In the genomic region with DNA sequence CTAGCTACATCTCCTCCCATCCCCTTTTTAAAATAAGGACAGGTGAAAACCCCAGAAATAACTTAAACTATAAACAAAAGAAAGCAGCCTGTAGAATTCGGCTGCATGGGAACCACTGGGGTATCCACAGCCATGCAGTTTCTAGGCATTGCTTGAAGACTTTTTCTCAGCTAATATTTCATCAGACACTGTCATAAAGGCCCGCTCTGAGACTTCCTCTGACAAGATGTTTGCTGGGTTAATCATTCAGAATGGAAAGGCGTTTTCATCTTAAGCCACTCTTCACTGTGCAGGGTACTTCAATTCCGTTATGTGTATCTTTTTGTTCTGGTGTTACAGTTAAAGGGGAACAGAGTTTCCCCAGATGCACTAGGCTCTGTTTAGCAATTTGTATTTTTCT, we compare ENCODE assay signal across 24 mouse cellular contexts.
DNase-seq lines count a peak whose midpoint lies in the region; ATAC-seq and TF ChIP-seq lines count a peak whose summit lies in the region.
"Had no signal": no experiment of that assay in that cellular context is flagged by ENCODE, and none has a peak within 500 bp of the region (broad histone marks: within the 10 kb centered on the region; RNA-seq: fewer than 3 reads in every experiment).

No protein-coding gene starts in this region.

- no peak for DNase-seq in hindbrain, embryonic 14.5 days (ENCODE audit: low spot score)
- no peak for DNase-seq in layer of hippocampus, adult 2 months (ENCODE audit: low spot score in 2 of 2)
- no peak for DNase-seq in layer of hippocampus, postnatal 25 days (ENCODE audit: extremely low spot score in 1 of 2, low spot score in 1 of 2)
- DNase-seq: adrenal gland, adult 2 months; adrenal gland, postnatal 14 days; cerebellum, adult 11 months; cerebellum, adult 2 months; cerebellum, adult 9-11 months; cerebellum, postnatal 25 days; gastrocnemius, postnatal 25 days; heart, adult 18-20 months; heart, postnatal 10 days; heart, postnatal 36 days had no signal

- H3K9ac ChIP-seq in hindbrain, embryonic 14.5 days = no peak overlapping the region
- no peak overlapping the region for H3K9ac ChIP-seq in hindbrain, embryonic 13.5 days
- H3K9ac ChIP-seq in neural tube, embryonic 13.5 days = no peak overlapping the region
- H3K9ac ChIP-seq in neural tube, embryonic 15.5 days (replicated peaks) = no peak overlapping the region
- H3K9ac ChIP-seq: embryonic facial prominence, embryonic 12.5 days; embryonic facial prominence, embryonic 15.5 days; forebrain, embryonic 12.5 days; heart, embryonic 12.5 days; heart, embryonic 15.5 days; intestine, embryonic 15.5 days had no signal

- no peak overlapping the region for H3K4me2 ChIP-seq in hindbrain, embryonic 14.5 days (replicated peaks)
- no peak overlapping the region for H3K4me2 ChIP-seq in hindbrain, embryonic 13.5 days
- H3K4me2 ChIP-seq in neural tube, embryonic 13.5 days = no peak overlapping the region
- H3K4me2 ChIP-seq in neural tube, embryonic 15.5 days = no peak overlapping the region
- H3K4me2 ChIP-seq: embryonic facial prominence, embryonic 12.5 days; embryonic facial prominence, embryonic 15.5 days; forebrain, embryonic 12.5 days; heart, embryonic 12.5 days; heart, embryonic 15.5 days; intestine, embryonic 15.5 days had no signal

- no peaks in the 10 kb centered on the region for H3K27me3 ChIP-seq in hindbrain, embryonic 14.5 days (ENCODE audit: control insufficient read depth, insufficient read depth, low read length)
- H3K27me3 ChIP-seq in hindbrain, embryonic 13.5 days = no peaks in the 10 kb centered on the region
- H3K27me3 ChIP-seq in neural tube, embryonic 13.5 days = no peaks in the 10 kb centered on the region
- no peaks in the 10 kb centered on the region for H3K27me3 ChIP-seq in neural tube, embryonic 15.5 days (replicated peaks)
- H3K27me3 ChIP-seq: embryonic facial prominence, embryonic 12.5 days; embryonic facial prominence, embryonic 15.5 days; forebrain, embryonic 12.5 days; heart, embryonic 12.5 days; heart, embryonic 15.5 days; intestine, embryonic 15.5 days had no signal

- peak; percentile 17; the same call in 1 of the 2 replicates for ATAC-seq in hindbrain, embryonic 14.5 days (ENCODE audit: low FRiP score)
- ATAC-seq in hindbrain, embryonic 13.5 days (ENCODE audit: low FRiP score) = no peak
- ATAC-seq in neural tube, embryonic 13.5 days (ENCODE audit: low read depth) = no peak
- ATAC-seq in neural tube, embryonic 15.5 days (ENCODE audit: low FRiP score) = no peak
- ATAC-seq: CD4-positive, CD25-positive, alpha-beta regulatory T cell, adult 4 months; intestine, embryonic 15.5 days had no signal

- WGBS in hindbrain, embryonic 14.5 days = 73% methylated on average over 4 of the region's 4 CpGs
- 75% methylated on average over 4 of the region's 4 CpGs for WGBS in hindbrain, embryonic 13.5 days
- 80% methylated on average over 4 of the region's 4 CpGs for WGBS in neural tube, embryonic 13.5 days
- 70% methylated on average over 4 of the region's 4 CpGs for WGBS in neural tube, embryonic 15.5 days

- H3K36me3 ChIP-seq in hindbrain, embryonic 14.5 days (replicated peaks; ENCODE audit: control insufficient read depth, insufficient read depth) = no peaks in the 10 kb centered on the region
- H3K36me3 ChIP-seq in hindbrain, embryonic 13.5 days = no peaks in the 10 kb centered on the region
- H3K36me3 ChIP-seq in neural tube, embryonic 13.5 days = no peaks in the 10 kb centered on the region
- H3K36me3 ChIP-seq in neural tube, embryonic 15.5 days = no peaks in the 10 kb centered on the region
- H3K36me3 ChIP-seq: embryonic facial prominence, embryonic 12.5 days; embryonic facial prominence, embryonic 15.5 days; forebrain, embryonic 12.5 days; heart, embryonic 12.5 days; heart, embryonic 15.5 days; hindbrain, embryonic 10.5 days; intestine, embryonic 15.5 days had no signal

- no peaks in the 10 kb centered on the region for H3K4me1 ChIP-seq in hindbrain, embryonic 14.5 days (replicated peaks; ENCODE audit: control insufficient read depth, insufficient read depth, low read length)
- no peaks in the 10 kb centered on the region for H3K4me1 ChIP-seq in hindbrain, embryonic 13.5 days (replicated peaks)
- H3K4me1 ChIP-seq in neural tube, embryonic 13.5 days (replicated peaks) = no peaks in the 10 kb centered on the region
- no peaks in the 10 kb centered on the region for H3K4me1 ChIP-seq in neural tube, embryonic 15.5 days
- H3K4me1 ChIP-seq: embryonic facial prominence, embryonic 12.5 days; embryonic facial prominence, embryonic 15.5 days; forebrain, embryonic 12.5 days; heart, embryonic 12.5 days; heart, embryonic 15.5 days; hindbrain, embryonic 10.5 days; intestine, embryonic 15.5 days had no signal

- H3K9me3 ChIP-seq in hindbrain, embryonic 14.5 days (ENCODE audit: control insufficient read depth, low read length) = no peaks in the 10 kb centered on the region
- no peaks in the 10 kb centered on the region for H3K9me3 ChIP-seq in hindbrain, embryonic 13.5 days
- H3K9me3 ChIP-seq in neural tube, embryonic 13.5 days = no peaks in the 10 kb centered on the region
- H3K9me3 ChIP-seq in neural tube, embryonic 15.5 days (replicated peaks) = no peaks in the 10 kb centered on the region
- H3K9me3 ChIP-seq: embryonic facial prominence, embryonic 12.5 days; embryonic facial prominence, embryonic 15.5 days; forebrain, embryonic 12.5 days; heart, embryonic 12.5 days; heart, embryonic 15.5 days; hindbrain, embryonic 10.5 days; intestine, embryonic 15.5 days had no signal

- H3K4me3 ChIP-seq in hindbrain, embryonic 14.5 days (replicated peaks; ENCODE audit: low read length) = no peak overlapping the region
- H3K4me3 ChIP-seq in hindbrain, embryonic 13.5 days = no peak overlapping the region
- H3K4me3 ChIP-seq in layer of hippocampus, adult 2 months = no peak overlapping the region
- H3K4me3 ChIP-seq in neural tube, embryonic 13.5 days = no peak overlapping the region
- no peak overlapping the region for H3K4me3 ChIP-seq in neural tube, embryonic 15.5 days (replicated peaks)
- H3K4me3 ChIP-seq: embryonic facial prominence, embryonic 12.5 days; embryonic facial prominence, embryonic 15.5 days; forebrain, embryonic 12.5 days; heart, embryonic 12.5 days; heart, embryonic 15.5 days; hindbrain, embryonic 10.5 days; intestine, embryonic 15.5 days had no signal

- H3K27ac ChIP-seq in hindbrain, embryonic 14.5 days = peak overlapping the region; percentile 12; the same call in 1 of the 2 replicates
- no peak overlapping the region; the same call in 1 of the 2 replicates for H3K27ac ChIP-seq in hindbrain, embryonic 13.5 days
- peak overlapping the region; percentile 12; the same call in 1 of the 2 replicates for H3K27ac ChIP-seq in layer of hippocampus, adult 2 months
- peak overlapping the region; percentile 52; the same call in 1 of the 2 replicates for H3K27ac ChIP-seq in neural tube, embryonic 13.5 days (replicated peaks)
- H3K27ac ChIP-seq in neural tube, embryonic 15.5 days (replicated peaks) = no peak overlapping the region
- H3K27ac ChIP-seq: embryonic facial prominence, embryonic 12.5 days; embryonic facial prominence, embryonic 15.5 days; forebrain, embryonic 12.5 days; heart, embryonic 15.5 days; hindbrain, embryonic 10.5 days; intestine, embryonic 15.5 days had no signal

- TF ChIP-seq CTCF in layer of hippocampus, adult 2 months (conservative IDR thresholded peaks at IDR 0.05) = no peak

Comparison
In these comparisons a context has a peak if more than half of its experiments do, and no peak if none do; other contexts are left out.
1. H3K27ac ChIP-seq: peak in hindbrain, embryonic 14.5 days (single experiment), layer of hippocampus, adult 2 months (single experiment) and neural tube, embryonic 13.5 days (single experiment); none in hindbrain, embryonic 13.5 days (single experiment) and neural tube, embryonic 15.5 days (single experiment).